Mouse (Mus musculus): ENCODE measurements around the gene Dcst2.
A peak's percentile ranks its signal among the peaks of the same experiment; 100 is the strongest.

The Dcst2 gene

DNA sequence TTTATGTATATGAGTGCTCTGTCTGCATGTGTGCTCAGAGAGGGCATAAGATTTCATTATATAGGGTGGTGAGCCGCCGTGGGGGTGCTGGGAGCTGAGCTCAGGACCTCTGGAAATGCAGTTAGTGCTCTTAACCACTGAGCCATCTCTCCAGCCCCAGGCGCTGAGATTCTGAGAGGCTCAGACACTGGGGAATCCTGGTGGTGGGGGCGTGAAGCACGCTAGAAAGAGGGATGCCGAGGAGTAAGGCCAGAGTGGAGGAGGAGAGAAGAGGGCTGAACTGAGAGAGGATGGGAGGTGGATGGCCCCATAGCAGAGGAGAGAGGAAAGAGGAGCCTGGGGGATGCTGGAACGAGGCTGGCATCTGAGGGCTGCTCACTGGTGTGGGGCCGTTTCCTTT, 2.9 kb downstream of the Dcst2 start:
- no peak for DNase-seq (ENCODE audit: low spot score)

DNA sequence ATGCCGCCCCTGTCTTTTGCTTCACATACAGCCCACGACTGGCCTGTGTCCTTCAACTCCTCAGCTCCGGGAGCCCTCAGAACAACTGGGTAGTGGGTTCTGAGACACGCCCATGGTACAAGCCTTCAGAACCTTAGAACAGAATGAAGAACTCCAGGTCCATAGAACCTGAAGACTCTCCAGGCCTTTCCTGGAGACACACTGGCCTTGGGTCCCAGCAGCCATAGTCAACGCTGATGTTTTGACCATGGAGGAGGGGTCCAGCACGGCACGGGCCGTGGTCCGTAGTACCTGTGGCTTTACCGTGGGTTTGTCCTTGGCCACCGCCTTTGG, 3.3 kb downstream of the Dcst2 start, which contains the start of gene Dcst1:
Gene Dcst1, minus strand, starts transcription at position 101 of the 333 bp plus-strand sequence.
- DNase-seq (ENCODE audit: low spot score) = no peak

DNA sequence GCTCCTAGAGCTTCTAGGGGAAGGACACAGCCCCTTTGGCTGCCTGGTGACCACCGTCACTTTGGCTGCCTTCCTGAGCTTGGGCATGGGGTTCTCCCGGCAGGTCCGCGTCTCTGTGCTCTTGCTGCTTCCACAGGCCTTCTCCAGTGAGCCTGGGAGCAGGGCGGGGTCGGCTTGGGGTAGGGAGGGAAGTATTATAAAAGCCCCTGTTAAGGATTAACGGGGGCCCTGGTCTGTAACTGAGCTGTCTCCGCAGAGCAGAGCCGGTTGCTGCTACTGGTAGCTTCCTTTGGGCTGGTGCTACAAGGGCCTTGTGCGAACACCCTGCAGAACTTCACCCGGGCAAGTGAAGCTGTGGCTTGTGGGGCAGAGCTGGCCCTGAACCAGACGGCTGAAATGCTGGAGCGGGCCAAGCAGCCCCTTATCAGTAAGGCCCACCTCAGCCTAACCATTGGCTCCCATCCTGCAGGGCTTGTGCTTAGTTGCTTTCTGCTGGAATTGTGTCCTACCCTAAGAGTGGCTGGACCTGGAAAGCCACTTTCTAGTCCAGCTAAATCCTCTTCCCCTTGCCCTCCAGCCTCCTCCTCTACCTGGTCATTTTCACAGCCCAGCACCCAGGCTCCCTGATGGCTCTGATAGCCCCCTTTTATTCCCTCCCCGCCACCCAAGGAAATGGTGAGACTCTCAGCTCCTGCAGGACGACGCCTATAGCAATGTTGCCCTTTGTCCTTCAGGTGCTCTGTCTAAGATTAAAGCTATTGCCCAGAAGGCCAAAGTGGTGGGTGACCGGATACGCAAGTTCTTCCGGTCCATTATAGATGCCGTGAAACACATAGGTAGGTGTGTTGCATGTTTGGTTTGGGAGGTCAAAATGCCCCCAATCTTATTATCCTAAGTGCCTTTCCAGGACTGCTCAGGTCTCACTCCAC, 4.0 kb downstream of the Dcst2 start:
- DNase-seq (ENCODE audit: low spot score) = no peak

DNA sequence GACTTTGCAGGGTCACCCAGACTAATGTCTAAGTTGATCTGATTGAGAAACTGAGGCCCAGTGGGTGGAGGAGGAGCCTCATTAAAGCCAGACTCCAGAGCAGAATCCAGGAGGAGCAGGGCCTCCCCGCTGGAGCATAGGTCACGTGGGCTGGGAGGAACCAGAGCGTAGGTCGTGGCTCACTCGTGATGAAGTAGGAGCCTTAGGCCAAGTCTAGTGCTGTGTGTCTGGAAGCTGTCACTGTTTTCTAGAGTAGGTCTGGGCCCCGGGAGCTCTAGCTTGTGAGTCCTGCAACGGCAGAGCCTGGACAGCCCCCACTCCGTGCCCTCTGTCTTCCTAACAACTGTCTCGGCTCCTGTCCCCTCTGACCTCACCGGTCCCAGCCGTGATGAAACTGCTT, 5.6 kb downstream of the Dcst2 start:
- DNase-seq (ENCODE audit: low spot score) = no peak

DNA sequence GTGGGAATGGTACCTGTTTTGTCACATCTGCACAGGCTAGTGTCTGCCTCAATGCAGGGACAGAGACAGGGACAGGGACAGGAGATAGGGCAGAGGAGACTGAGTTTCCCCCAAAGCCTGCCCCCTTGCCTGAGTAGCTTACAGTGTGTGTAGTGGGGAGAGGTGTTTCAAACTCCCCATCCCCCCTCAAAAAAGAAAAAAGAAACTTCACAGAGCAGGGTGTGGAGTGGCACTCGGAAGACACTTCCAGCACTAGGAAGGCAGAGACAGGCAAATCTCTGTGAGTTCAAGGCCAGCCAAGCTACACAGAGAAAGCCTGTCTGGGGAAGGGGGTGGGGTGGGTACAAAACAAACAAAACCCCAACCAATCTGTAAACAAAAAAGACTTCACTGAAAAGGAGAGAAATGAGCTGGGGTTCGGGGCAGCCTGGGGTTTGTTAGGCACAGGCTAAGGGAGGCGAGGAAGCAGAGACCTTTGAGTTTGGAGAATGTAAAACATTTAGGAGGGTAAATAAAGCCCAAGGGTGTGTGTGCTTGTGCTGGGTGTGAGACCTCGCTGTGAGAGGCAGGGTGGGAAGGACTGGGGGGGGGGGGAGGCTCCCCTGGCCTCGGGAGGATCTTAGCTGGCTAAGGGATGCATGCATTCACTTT, 11.9 kb downstream of the Dcst2 start:
- no peak for DNase-seq (ENCODE audit: low spot score)

DNA sequence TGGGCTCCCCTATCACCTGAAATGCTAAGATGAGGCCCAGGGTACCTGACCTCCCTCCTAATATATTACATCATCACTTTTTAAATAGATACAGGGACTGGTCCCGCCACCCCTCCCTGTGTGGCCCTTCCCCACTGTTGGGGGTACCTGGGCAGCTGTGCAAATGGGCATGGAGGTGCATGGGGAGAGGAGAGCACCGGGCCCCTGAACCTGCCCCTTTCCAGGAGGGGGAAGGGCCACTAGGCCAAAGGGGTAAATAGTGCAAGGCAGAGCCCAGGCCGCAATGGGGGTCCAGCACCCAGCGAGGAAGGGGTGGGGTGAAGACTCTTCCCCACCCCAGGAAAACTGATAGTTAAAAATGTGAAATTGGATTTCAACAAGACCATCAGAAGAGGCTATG, 16.1 kb downstream of the Dcst2 start:
- no peak for DNase-seq (ENCODE audit: low spot score)

DNA sequence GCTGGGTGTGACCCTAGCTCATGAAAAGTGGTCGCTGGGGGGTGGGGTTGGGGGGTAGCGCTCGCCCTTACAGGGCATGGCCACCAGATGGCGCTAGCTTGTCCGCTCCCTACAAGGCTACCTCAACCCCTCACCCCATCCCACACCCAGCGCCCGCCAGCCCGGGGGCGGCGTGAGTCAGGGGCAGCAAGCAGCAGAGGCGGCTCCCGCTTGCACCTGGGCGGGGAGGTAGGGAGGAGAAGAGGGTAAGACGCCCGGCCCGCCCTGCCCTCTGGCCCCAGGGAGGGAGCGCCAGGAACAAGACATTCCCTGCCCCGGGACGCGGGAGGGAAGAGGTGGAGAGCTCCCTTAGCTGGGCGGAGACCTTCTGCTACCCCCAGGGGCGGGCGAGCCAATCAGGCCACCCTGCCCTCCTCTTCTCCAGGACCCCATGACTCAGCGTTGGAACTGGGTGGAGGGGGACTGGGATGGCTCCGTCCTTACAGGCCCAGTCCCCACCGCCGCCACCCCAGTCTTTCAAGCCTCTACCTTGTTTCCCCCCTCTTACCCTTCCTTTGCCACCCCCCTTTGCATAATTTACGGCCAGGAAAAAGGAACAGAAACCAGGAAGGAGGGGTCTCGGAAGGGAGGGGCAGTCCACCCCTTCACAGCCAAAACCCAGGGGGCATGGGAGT, 16.8 kb downstream of the Dcst2 start:
- DNase-seq (ENCODE audit: low spot score) = peak; percentile 79

DNA sequence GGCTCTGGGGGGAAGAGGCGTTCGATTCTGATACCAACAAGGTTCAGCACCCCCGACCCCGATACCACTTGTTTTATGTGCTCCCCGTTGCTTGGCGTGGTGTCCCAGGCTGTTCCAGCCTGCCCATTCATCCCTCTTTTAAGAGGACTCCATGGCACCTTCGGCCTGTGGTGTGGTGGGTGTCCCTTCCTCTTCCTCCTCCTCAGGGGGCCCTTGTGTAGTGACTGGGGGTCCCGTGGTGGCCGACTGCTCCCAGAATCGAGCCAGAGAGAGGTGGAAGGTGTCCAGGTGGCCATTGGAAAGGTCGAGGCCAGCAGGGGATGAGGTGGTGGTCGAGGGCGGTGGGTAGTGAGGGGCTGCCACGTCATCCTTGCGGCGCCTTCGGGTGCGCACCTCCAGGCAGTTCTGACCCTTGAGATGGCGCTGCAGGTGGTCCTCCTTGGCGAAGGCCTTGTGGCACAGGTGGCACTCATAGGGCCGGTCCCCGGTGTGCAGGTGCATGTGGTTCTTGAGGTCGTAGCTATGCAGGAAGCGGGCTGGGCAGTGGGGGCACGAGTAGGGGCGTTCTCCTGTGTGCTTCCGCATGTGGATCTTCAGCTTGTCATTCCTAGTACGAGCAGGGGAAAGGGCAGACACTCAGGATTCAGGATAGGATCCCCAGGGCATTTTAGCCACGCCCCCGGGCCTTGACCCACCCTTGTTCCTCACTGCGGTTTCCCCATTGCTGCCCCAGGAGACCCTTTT, 17.8 kb downstream of the Dcst2 start:
- no peak for DNase-seq (ENCODE audit: low spot score)

DNA sequence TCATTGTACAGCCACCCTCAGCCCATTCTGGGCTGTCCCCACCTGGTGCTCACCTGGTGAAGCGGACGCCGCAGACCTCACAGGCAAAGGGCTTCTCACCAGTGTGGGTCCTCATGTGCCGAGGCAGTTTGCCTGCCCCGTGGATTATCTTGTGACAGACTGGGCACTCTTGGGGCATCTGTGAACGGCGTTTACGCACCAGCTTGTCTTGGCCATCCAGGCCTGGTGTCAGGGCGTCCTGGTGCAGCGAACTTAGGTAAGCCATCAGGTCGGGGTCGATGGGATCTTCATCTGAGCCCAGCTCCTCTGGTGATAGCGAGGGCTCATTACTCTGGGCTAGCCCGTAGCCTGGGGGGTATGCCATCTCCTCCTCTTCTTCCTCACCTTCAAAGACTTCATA, 18.5 kb downstream of the Dcst2 start:
- no peak for DNase-seq (ENCODE audit: low spot score)

DNA sequence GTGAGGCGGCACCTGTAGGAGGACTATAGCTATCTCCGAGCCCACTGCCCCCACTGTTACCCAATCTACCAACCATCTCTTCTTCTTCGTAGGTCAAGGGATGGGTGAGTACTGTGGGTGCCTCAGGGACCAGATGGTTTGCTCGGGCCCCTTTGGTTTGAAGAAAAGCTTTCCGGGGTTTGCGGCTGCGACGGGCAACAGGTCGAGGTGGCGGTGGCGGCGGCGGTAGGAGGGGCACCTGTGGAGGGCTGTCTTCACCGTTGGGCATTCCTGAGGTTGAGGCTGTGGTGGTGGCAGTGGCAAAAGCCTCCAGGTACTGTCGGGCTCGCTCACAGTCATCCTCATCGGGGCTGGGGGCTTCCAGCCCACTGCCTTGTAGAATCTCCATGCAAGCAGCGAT, 18.9 kb downstream of the Dcst2 start:
- DNase-seq (ENCODE audit: low spot score) = no peak

DNA sequence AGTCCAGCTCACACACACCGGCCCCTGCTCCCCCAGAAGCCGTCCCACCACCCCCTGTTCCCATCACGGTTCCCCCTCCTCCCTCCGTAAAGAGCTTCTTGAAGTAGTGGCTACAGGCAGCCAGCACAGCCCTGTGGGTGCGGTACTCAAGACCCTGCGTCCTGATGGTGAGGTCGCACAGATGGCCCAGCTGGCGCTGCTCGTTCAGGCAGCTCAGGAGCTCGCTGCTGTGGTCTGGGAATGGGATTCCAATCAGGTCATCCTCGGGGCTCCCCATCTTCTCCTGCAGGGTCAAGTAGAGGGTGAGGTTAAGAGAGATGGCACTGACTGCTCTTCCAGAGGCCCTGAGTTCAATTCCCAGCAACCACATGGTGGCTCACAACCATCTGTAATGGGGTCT, 19.5 kb downstream of the Dcst2 start:
- DNase-seq (ENCODE audit: low spot score) = no peak

DNA sequence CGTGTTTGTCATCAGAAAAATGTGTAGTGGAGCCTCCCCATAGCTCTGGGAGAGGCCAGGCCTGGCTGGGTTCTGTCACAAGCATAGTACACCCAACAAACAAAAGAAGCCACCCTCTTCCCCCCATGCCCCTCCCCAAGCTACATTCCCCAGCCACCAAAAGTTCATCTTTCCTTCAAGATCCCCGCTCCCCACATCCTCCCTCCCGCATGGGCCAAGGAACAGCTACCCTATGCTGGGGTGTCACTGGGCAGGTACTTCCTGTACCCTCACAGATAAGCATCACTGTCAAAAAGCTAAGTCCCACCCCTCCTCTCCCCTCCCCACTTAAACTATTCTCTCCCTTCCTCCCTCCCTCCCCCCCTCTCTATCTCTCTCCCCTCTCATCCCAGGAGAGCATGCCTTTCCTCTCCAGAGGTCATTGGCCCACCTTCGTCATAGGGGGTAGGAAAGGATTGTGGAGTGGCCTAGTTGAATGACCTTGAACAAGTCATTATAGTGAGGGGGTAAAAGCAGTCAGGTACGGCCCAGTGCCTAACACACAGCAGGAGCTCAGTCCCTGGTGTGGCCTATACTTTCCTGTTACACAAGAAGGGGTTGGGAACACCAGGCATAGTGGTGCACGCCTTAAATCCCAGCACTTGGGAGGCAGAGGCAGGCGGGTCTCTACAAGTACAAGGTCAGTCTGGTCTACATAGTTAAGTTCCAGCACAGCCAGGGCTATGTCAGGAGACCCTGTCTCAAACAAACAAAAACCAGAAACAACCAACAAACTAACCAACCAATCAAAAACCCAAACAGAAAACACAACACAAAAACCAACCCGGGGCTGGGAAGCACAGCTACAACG, 20.5 kb downstream of the Dcst2 start:
- no peak for DNase-seq (ENCODE audit: low spot score)

DNA sequence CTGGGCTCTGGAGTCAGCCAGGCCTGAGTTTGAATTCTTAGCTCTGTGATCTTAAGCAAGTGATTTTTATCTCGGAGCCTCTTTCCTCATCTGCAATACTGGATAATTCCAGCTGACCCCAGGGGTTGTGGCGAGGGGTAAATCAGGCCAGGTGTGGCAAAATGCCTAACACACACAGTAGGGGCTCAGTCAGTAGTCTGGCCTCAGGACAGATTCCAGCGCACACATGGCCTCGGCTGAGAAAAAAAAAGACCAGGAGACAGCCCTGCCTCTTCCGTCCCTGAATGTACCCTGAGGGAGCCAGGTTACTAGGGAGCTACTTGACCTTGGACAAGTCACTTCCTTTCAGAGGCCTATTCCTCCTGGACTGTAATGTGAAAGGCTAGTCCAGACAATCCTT, 21.2 kb downstream of the Dcst2 start:
- DNase-seq (ENCODE audit: low spot score) = no peak

DNA sequence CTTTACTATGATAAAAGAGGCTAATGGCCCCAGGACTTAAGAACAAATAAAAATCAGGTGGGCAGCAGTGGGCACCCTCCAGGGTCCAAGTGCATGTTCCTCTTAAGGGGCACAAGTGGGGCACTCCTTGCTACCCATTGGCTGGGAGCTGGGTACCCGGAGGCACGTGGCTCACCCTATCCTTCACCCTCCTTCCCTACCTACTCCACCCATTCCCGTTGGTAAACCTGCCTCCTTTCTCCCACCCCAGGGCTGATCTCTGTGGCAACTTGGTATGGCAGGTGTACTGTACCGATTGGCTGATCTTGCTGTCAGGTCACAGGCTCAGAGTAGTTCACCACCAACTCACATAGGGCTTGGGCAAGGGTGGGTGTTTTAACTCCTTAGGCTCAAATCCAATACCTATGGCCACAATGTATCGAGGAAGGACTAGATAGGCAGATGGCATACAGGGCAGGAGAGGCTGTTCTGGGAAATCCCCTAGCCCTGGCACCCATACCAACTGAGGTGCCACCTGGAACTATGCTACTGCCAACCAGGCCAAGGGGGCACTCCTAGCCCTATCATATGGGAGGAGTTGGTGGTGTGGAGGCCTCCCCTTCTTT, 22.0 kb downstream of the Dcst2 start:
- DNase-seq (ENCODE audit: low spot score) = no peak

DNA sequence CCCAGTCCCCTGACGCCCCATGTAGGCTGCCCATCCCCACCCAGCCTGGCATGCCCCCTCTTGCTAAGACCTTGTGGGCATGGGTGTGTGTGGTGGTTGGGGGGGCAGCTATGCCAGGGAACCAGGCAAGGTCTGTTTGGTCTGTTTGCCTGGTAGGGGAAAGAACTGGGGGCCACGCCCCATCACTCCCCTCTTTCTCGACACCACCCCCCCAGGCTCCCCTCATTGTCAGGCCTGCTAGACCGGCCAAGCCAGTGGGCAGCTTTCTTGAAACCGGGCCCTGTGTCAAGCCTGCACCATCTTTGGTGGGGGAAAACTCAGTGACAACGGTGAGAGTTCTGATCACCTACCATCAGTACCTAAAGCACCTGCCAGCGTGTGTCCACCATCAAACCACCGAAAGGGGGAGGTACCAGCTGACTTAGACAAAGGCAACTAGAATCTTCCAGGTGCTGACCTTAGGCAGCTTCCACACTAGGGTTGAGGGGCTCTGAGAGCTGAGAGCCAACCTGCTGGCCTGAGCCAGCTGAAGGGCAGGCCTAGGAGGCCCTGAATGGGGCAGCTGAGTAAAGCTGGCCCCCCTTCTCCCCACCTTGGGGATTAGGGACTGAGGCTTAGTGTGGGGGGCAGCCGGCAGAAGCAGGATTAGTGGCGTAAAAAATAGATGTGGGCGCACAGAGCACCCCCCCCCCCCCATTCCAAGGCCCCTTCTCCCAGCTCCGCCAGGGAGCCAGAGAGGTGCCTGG, 22.7 kb downstream of the Dcst2 start:
- no peak for DNase-seq (ENCODE audit: low spot score)

DNA sequence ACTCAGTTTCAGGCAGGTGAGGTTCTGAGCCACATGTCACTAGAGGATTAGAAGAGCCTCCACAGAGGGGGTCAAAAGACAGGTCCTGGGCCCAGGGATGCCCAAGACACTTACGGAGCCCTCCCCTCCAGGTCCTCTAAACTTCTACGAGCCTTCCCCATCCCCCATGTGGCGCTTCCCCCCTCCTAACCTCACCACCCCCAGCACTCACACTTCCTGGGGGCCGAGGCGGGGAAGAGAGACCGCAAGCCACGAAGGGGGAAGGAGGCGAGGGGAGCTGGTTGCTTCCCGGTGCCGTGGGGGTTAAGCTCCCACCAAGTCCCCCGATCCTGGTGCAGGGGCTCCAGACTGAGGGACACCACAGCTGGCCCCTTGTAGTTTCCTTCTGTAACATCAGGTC, 23.7 kb downstream of the Dcst2 start:
- no peak for DNase-seq (ENCODE audit: low spot score)

DNA sequence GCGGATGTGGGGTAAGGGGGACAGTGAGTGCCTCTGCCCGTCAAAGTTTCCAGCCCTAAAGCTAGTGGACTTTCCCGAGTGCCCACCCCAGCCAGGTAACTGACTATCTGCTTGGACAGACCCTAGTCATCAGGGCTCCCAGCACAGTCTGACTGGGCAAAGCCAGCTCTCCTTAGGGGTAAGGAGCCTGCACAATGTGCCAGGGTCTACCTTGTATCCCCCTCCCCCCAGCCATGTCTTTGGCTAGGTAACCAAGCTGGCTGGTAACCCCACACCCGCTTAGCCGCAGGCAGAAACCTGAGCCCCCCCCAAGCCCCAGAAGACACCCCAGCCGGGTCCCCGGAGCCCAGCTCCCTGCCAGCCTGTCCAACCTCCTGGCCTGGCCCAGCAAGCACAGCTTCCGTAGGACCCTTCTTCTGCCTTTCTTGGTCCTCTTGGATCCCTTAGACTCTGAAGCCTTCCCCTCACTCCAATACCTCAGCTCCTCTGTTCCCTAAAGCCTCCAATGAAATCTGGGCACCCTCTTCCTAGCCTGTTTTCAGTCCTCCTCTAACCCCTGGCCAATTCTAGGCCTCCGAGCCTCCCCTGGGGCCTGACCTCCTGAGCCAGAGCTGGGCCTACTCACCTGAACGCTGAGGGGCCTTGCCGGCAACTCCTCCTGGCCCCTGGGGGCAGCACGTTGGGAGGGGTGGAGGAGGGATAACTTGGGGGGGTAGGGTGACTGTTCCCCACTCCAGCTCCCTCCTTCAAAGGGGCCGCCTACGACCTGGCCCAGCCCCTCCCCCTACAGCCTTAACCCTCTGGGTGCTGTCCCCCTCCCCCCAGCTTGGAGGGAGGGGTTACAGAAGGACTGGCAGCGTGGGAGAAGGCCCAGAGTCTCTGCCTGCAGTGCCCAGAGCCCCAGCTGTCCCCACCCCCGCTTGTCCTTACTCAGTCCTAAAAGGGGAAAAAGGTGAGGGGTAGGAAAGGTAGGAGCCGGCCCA, 25.0 kb downstream of the Dcst2 start:
- no peak for DNase-seq (ENCODE audit: low spot score)

DNA sequence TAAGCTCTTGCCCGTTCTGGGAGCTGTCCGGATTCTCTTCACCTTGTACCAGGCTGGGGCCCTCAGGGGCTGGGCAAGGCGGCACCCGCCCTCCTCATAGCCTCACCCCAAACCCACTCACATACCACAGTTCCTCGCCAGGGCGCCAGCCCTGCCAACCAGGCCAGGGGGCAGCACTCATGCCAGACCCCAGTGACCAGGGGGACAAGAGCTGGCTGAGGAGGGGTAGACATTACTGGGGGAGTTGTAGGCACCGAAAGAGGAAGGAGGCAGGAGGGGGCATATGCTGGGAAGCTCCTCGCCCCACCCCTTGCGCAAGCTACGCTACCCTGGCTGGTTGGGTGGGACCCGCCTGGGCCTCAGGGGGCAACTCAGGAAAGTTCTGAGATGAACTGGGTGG, 25.9 kb downstream of the Dcst2 start:
- no peak for DNase-seq (ENCODE audit: low spot score)

Data from ovary, postnatal 10 days (tissue).